Mouse (Mus musculus) adrenal gland, adult 8-10 months (tissue): ENCODE measurements around the gene Arpc3. TPM values are rescaled to one million over a fixed set of nuclear protein-coding genes. Genes with fewer than 3 reads are reported as not detected.
A peak's percentile ranks its signal among the peaks of the same experiment; 100 is the strongest.

Source experiments
- DNase-seq: peaks from one replicate; pipeline ENCODE4 v3.0.0; 2022
- total RNA-seq, 4 experiments: library from RNA; stranded (reverse); gene quantifications; 2 replicates each; pipeline ENCODE4 v1.2.4; 2022

Arpc3 gene
- total RNA-seq: 100 to 1,000 TPM; 189 to 253 (median 205) TPM

GRCm38 (mm10) chr5:122391786-122392180 lies at the start of gene Arpc3:
Gene Arpc3, plus strand, starts transcription at chr5:122391878.
- peak; percentile 81 for DNase-seq

DNA sequence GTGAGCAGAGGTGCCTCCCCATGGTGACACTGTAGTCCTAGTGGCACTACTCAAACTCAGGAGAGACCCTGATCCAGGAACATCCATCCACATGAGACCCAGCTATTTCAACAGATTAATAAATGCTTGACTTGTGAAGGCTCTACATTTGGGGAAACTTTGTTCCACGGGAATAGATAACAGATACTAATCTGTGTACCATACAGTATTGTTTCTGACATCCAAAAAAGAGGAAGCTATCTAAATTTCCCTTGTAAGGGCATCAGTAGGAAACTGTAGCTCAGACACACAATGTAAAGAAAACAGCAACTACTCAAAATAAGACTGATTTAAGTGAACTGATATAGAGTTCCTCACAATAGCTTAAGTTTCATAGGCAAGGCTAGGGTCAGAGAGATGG lies 48.8 kb upstream of the Arpc3 start:
- no peak for DNase-seq

DNA sequence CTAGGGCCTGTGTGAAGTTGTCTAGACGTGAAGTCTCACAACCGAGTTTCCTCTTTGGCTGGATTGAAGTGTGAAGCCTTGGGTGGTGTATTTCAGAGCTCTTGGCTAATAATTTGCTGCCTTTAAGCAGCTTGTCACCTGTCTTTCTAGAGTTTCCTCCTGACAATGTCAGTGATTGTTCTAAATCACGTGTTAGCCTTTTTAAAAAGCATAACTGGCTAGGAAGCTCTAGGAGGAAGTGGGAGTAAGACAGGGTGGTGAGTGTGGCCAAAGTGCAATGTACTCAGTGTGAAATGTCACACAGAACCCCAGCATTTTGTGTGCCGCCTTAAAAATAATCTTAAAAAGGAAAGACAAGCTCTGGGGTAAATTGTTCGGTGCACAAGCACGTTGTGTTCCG lies 47.9 kb upstream of the Arpc3 start:
- DNase-seq: no peak

- no peak for DNase-seq
Observed at GRCm38 (mm10) chr5:122344260-122344659, 47.4 kb upstream of the Arpc3 start.

GRCm38 (mm10) chr5:122345777-122346176 lies 45.9 kb upstream of the Arpc3 start:
- DNase-seq: no peak

DNA sequence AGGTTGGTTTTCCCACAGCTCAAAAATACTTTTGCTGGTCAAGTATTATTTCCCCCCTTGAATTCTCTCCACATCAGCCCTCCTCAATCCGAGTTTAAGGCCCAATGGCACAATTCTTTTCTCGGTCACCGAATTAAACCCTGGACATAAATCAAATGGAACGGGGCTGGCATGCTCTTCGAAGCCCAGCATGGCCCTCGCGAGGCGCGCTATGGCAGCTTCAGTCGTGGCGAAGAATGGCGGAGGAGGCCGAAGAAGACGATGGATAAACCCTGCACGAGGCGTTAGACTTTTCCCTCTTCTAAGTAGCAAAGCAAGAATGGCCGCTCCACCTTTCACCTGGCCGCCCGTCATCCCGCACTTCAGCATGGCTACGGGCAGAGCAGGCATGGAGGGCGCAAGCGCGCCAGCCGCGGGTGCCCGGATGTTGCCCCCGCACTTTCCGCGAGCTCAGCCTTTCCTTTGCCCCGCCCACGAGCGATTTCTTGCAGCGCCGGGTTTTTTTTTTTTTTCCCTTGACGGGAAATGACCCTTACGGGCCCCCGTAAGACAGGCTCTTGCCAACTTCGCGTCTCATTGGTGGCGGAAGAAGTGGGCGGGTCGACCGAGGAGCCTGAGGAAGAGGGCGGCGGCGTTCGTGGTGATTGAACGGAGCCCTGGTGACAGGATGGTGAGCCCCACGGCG lies 37.7 kb upstream of the Arpc3 start, which contains the start of the genes Rad9b and Vps29:
Rad9b (minus strand) TSS at position 427 of the 685 bp plus-strand sequence.
Vps29 (plus strand) TSS at position 563 of the 685 bp plus-strand sequence.
- peak; percentile 96 for DNase-seq

- DNase-seq: no peak
Observed at GRCm38 (mm10) chr5:122354492-122355067, 37.1 kb upstream of the Arpc3 start.

GRCm38 (mm10) chr5:122371591-122372191 lies 20.0 kb upstream of the Arpc3 start, which contains the start of gene Gpn3:
Gene Gpn3, plus strand, starts transcription at chr5:122371876.
- DNase-seq: no peak

DNA sequence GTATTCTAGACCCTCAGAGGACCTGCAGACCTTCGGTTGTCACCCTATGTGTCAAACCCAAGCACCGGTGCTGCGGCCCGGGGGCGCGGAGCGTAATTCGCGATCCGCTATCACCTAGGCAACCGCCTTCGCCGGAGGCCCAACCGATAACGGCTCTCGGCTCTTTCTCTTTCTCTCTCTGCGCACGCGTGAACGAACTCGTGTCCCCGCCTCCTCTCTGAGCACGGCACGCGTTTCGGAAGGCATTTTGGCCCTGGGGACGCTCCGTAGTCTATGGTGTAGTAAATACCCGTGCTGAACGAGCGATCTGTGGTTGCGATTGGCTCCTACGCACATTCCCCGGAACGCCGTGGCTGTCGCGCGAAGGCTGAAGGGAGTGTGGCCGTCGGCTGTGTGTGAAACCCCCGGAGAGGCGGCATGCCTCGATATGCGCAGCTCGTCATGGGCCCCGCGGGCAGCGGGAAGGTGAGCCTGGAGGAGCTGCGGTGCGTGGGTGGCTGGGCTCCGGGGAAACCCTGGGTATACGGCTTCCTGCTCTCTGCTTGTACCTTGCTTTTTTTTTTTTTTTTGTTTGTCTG lies 19.4 kb upstream of the Arpc3 start, which contains the start of gene Fam216a:
Fam216a (minus strand) TSS at position 173 of the 578 bp plus-strand sequence.
- DNase-seq: peak; percentile 98

- DNase-seq: no peak
Observed at GRCm38 (mm10) chr5:122372878-122373277, 18.8 kb upstream of the Arpc3 start.

- no peak for DNase-seq
Observed at GRCm38 (mm10) chr5:122377101-122377833, 14.4 kb upstream of the Arpc3 start.

GRCm38 (mm10) chr5:122378171-122378570 lies 13.5 kb upstream of the Arpc3 start:
- no peak for DNase-seq

DNA sequence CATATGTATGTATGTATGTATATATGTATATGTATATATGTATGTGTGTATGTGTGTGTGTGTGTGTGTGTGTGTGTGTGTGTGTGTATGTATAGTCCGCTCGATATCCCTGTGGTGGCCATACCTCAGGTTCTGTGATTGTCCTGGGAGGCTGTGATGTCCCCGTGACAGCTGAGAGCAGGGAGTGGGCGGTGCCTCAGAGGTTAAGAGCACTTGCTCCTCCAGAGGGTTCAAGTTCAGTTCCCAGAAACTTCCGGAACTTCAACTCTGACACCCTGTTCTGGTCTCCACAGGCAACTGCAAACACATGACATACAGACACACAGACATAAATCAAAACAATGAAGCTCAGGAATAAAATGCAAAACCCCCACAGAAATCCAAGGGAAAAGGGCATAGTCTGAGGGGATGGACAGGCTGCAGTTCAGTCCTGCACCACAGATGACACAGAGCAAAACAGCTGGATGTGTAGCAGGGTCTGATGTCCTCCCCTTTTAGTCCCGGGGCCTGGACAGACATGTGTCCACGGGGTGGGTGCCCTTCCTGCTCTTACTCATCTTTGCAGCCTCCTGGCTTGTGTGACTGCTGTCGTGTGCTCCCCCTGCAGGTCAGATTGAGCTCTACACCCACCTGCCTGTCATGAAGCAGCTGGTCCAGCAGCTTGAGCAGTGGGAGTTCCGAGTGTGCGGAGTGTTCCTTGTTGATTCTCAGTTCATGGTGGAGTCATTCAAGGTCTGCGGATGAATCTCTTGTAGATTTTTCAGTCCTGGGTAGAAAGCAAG lies 12.1 kb upstream of the Arpc3 start:
- DNase-seq: peak; percentile 71

DNA sequence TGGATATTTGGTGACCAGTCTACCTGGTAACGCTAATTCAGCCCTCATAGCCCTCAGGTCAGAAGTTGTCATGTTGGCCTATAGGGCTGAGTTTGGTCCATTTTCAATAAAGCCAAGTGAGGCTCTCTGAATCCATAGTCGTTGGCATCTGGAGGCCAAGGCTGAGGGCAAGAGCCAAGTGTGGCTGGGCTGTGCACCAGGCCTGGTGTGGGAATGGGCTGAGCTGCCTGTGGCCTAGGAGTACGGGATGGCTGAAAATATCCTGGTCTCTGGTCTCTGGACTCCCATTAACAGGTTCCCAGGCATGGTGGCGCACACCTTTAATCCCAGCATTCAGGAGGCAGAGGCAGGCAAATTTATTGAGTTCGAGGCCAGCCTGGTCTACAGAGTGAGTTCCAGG lies 1.7 kb upstream of the Arpc3 start:
- no peak for DNase-seq

DNA sequence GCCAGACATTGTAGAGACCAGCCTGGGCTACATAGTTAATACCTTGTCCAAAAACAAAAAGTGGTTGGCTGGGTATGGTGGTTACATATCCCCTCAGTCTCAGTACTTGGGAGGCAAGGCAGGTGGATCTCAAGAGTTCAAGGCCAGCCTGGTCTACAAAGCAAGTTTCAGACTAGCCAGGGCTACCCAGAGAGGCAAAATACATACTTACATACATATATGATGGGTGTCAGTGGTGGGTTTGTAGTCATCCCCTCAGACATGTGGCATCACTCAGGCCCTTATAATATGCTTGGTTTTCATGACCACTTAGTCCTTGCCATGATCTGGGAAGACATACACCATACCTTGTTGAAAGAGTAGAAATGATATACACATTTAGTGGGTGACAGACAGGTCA lies 1.0 kb upstream of the Arpc3 start:
- DNase-seq: no peak

- DNase-seq: no peak
Observed at GRCm38 (mm10) chr5:122391178-122391785, 396 bp upstream of the Arpc3 start.

GRCm38 (mm10) chr5:122392227-122393004 lies 738 bp downstream of the Arpc3 start:
- DNase-seq: no peak

DNA sequence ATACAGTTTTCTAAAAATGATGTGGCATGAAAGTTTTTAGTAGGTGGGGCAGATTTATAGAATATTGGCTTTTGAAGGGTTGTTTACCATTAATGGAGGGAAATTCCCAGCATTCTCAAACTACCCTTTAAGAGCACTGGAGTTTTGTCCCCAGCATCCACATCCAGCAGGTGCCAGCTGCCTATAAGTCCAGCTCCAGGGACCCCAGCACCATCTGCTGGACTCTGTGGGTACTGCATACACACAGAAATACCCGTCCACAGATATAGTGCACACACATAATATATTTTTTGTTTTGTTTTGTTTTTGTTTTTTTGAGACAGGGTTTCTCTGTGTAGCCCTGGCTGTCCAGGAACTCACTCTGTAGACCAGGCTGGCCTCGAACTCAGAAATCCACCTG lies 2.2 kb downstream of the Arpc3 start:
- peak; percentile 58 for DNase-seq

DNA sequence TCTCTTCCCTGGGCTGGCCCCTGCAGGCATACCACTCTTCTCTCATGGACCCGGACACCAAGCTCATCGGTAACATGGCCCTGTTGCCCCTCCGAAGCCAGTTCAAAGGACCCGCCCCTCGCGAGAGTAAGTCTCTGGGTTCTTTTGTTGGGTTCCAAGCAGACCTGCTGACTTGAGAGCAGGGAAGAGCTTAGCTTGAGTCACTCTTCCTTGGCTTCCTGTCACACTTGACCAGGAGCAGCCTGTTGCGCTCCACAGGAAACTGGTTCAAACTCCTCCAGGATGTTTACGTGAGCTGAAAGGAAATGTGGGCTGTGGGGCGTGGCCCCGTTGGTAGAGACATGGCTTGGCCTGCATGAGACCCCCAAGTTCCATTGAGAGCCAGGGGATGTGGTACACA lies 5.1 kb downstream of the Arpc3 start:
- DNase-seq: no peak

DNA sequence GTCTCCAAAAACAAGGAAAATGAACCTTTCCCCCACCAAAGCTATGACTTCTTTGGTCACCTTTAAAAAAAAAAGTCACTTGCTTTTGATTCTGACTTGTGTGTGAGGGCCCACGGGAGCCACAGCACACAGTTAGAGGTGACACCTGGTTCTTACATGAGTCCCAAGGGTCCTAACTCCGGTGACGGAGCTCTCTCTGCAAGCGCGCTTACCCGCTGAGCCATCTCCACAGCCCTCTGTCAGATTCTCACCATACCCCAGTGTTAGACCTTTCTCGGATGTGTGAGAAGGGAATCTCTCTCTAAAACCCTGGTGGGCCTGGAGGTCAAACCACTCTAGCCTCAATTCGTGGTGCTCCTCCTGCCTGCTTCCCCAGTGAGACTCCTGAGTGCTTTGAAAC lies 5.8 kb downstream of the Arpc3 start:
- no peak for DNase-seq
